Mouse (Mus musculus) megakaryocyte, embryonic 14.5 days (primary cell): Measurements from ENCODE around the gene Alad.

Experiments
- FLI1 ChIP-seq: IDR thresholded peaks from 2 replicates; pipeline ENCODE4 v1.6.1; 2012; ENCODE audit warnings: low read length, inconsistent platforms, mixed read lengths
- GATA1 ChIP-seq: IDR thresholded peaks from 3 replicates; pipeline ENCODE4 v1.6.1; 2012; ENCODE audit warnings: mixed read lengths, low read length, inconsistent platforms, borderline replicate concordance

DNA sequence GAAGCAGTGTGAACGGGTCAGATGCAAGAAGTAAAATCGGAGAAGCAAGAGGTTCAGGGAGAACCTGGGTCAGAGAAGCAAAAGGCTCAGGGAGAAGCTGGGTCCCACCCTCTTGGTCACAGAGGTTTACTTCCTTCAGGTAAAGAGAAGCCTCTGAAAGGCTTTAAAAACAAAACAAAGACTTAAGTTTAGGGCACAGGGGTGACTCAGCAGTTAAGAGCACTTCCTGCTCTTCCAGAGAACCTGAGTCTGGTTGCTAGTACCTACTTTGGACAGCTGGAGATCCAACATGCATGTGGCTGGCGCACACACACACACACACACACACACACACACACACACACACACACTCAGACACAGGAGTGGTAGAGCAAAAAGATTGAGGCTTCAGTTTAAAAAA is 34.8 kb downstream of the Alad start:
- TF ChIP-seq GATA1 (no peak), FLI1 (no peak)
